Mouse (Mus musculus) liver, embryonic 14.5 days (tissue): ENCODE data around the gene Hsd17b3. TPM values are rescaled to one million over a fixed set of nuclear protein-coding genes. Genes with fewer than 3 reads are reported as not detected.

Experiments used
- ATAC-seq: fragments of 200-750 bp; cut with Nextera tagmentation; 2 replicates; pipeline ENCODE4 v1.8.0; 2017; ENCODE audit warnings: moderate number of reproducible peaks, mild to moderate bottlenecking, moderate library complexity; ENCODE audit not compliant: insufficient read depth
- DNase-seq, 3 experiments: peaks; one replicate each; pipeline ENCODE4 v3.0.0-alpha.2; 2012 to 2013; ENCODE audit warnings: low read depth in 3 of 3, low spot score in 3 of 3
- H3K27ac ChIP-seq: fragments of 300-500 bp; sonication (generic); 2 replicates; pipeline ENCODE4 v1.5.1; 2014; ENCODE audit warnings: moderate library complexity, mild to moderate bottlenecking, control low read depth, inconsistent platforms
- H3K27me3 ChIP-seq: fragments of 300-500 bp; sonication (generic); 2 replicates; pipeline ENCODE4 v1.6.1; 2014; ENCODE audit warnings: mild to moderate bottlenecking, low read length, moderate library complexity; ENCODE audit not compliant: control insufficient read depth, insufficient read depth
- H3K36me3 ChIP-seq: fragments of 300-500 bp; sonication (generic); replicated peaks from 2 replicates; pipeline ENCODE4 v1.6.1; 2014; ENCODE audit warnings: low read depth; ENCODE audit not compliant: control insufficient read depth, insufficient read depth
- H3K4me1 ChIP-seq, 2 experiments: fragments of 200-500 bp in 1 of 2; fragments of 300-500 bp in 1 of 2; sonication (generic) in 1 of 2; replicated peaks; 2 replicates each; pipeline ENCODE4 v1.6.1; 2012 to 2014; ENCODE audit warnings: antibody characterized with exemption in 1 of 2, inconsistent platforms in 1 of 2, low read length in 1 of 2; ENCODE audit not compliant: control insufficient read depth in 2 of 2, insufficient read depth in 2 of 2
- H3K4me2 ChIP-seq: fragments of 300-500 bp; sonication (generic); 2 replicates; pipeline ENCODE4 v1.6.1; 2014; ENCODE audit warnings: low read depth, mild to moderate bottlenecking, control low read depth, moderate library complexity
- H3K4me3 ChIP-seq, 2 experiments: fragments of 200-500 bp in 1 of 2; fragments of 300-500 bp in 1 of 2; sonication (generic) in 1 of 2; 2 replicates each; pipeline ENCODE4 v1.5.1; 2012 to 2014; ENCODE audit warnings: low read depth in 2 of 2, low read length in 2 of 2, mild to moderate bottlenecking in 2 of 2, control low read depth in 1 of 2, inconsistent platforms in 1 of 2, moderate library complexity in 1 of 2; ENCODE audit not compliant: insufficient read depth in 1 of 2
- H3K9ac ChIP-seq: fragments of 300-500 bp; sonication (generic); replicated peaks from 2 replicates; pipeline ENCODE4 v1.6.1; 2014; ENCODE audit warnings: mild to moderate bottlenecking, control low read depth, moderate library complexity
- H3K9me3 ChIP-seq: fragments of 300-500 bp; sonication (generic); 2 replicates; pipeline ENCODE4 v1.6.1; 2016; ENCODE audit warnings: low read length, mixed read lengths; ENCODE audit not compliant: control insufficient read depth
- CTCF ChIP-seq: IDR thresholded peaks from 2 replicates; pipeline ENCODE4 v1.5.1; 2016; ENCODE audit warnings: antibody characterized with exemption, low read depth, control low read depth
- EP300 ChIP-seq: IDR thresholded peaks from 2 replicates; pipeline ENCODE4 v1.6.1; 2016; ENCODE audit warnings: antibody characterized with exemption, low read depth
- WGBS: fragments of 180-500 bp; shearing (Covaris S2); extraction: QIAGEN DNeasy Blood & Tissue Kit; methylation state at CpG from one replicate; pipeline ENCODE4 v1.1.7; 2014; ENCODE audit not compliant: insufficient replicate concordance; 5-methylcytosine and 5-hydroxymethylcytosine counted together
- polyA plus RNA-seq, 2 experiments: library from polyadenylated mRNA; depleted of rRNA in 1 of 2; stranded (reverse) in 1 of 2; unstranded in 1 of 2; fragments of >200 nt; fragmentation: Nextera tagmentation in 1 of 2; extraction: Ambion mirVana in 1 of 2; gene quantifications; 2 replicates each; pipeline versions ENCODE4 v1.2.1 to v1.2.3; 2012 to 2014

Gene Hsd17b3
- polyA plus RNA-seq, 2 experiments = not detected

DNA sequence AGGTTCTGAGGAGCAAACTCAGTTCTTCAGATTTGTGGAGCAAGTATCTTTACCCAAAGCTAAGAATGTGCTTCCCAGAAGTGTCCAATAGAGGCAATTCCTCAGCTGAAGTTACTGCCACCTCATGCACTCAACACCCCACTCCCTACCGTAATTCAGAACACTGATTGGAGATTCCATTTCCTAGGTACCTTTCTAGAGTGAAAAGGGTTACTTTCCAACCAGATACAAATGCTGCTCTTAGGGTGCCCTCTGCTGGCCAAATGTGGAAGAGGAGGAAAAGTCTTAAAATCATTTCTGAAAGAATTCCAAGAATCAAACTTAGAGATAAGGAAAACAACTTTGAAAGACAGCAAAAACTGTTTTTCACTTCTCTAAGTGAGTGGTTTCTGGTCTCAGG, 4.3 kb upstream of the Hsd17b3 start:
- Histone ChIP-seq H3K27ac (no peak overlapping the region), H3K4me3 (no peak overlapping the region), H3K9me3 (no peaks in the 10 kb centered on the region), H3K9ac (no peak overlapping the region), H3K36me3 (no peaks in the 10 kb centered on the region), H3K4me2 (no peak overlapping the region), H3K4me1 (no peaks in the 10 kb centered on the region), H3K27me3 (no peaks in the 10 kb centered on the region)
- DNase-seq (peak; percentile 31 to 47 (median 34)), ATAC-seq (no peak)
- WGBS = 3% methylated on average over 1 of the region's 1 CpGs
- TF ChIP-seq EP300 = no peak
- TF ChIP-seq CTCF = peak; percentile 76

DNA sequence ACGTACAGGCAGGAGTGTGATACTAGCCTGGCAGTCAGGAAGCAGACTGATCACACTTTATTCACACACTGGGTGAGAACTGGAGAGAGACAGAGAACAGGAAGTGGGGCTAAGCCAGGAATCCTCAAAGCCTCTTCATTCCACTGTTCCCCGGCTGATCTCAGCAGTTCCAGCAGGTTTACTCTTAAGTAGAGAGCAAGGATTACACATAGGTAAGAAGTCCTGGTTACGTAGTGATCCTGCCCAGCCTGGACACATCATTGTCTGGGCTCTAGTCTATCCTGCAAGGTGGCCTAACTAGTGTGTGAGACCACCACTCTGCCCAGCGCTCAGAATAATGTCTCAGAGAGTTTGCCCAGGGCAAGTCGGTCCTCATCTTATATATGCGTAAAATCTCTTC, 3.7 kb upstream of the Hsd17b3 start:
- H3K36me3 ChIP-seq = no peaks in the 10 kb centered on the region
- no peaks in the 10 kb centered on the region for H3K4me1 ChIP-seq
- H3K27ac ChIP-seq = no peak overlapping the region
- H3K4me3 ChIP-seq = no peak overlapping the region
- WGBS = 52% methylated on average over 6 of the region's 6 CpGs
- no peak for ATAC-seq
- no peaks in the 10 kb centered on the region for H3K27me3 ChIP-seq
- H3K4me2 ChIP-seq = no peak overlapping the region
- no peaks in the 10 kb centered on the region for H3K9me3 ChIP-seq
- no peak for TF ChIP-seq CTCF
- TF ChIP-seq EP300 = no peak
- H3K9ac ChIP-seq = no peak overlapping the region
- no peak for DNase-seq

GRCm38 (mm10) chr13:64092141-64092540, 3.1 kb upstream of the Hsd17b3 start:
- H3K4me2 ChIP-seq = no peak overlapping the region
- H3K4me1 ChIP-seq = no peaks in the 10 kb centered on the region
- TF ChIP-seq CTCF = no peak
- TF ChIP-seq EP300 = no peak
- no peaks in the 10 kb centered on the region for H3K36me3 ChIP-seq
- H3K9ac ChIP-seq = no peak overlapping the region
- no peaks in the 10 kb centered on the region for H3K27me3 ChIP-seq
- ATAC-seq (no peak), DNase-seq (no peak)
- no peak overlapping the region for H3K4me3 ChIP-seq
- no peaks in the 10 kb centered on the region for H3K9me3 ChIP-seq
- H3K27ac ChIP-seq = no peak overlapping the region
- 64% methylated on average over 3 of the region's 3 CpGs for WGBS

GRCm38 (mm10) chr13:64091006-64091405, 2.0 kb upstream of the Hsd17b3 start:
- DNase-seq = no peak
- no peak for ATAC-seq
- 57% methylated on average over 7 of the region's 7 CpGs for WGBS

DNA sequence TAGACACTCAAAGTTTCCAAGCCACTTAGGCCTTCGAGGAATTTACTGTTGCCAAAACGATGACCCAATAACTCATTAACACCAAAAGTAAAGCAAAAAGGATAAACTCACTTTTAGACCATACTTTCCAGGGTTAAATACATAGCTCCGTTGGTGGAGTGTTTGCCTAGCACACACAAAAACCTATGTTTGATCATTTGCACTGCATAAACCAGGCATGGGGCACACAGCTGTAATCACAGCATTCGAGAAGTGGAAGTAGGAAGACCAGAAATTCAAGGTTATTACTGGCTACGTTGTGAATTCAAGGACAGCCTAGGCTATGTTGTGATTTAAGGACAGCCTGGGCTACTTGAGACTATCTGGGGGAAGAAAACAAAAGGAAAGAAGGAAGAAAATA, 1.2 kb upstream of the Hsd17b3 start:
- Histone ChIP-seq H3K9me3 (no peaks in the 10 kb centered on the region), H3K27me3 (no peaks in the 10 kb centered on the region), H3K9ac (no peak overlapping the region), H3K4me2 (no peak overlapping the region), H3K36me3 (no peaks in the 10 kb centered on the region), H3K27ac (no peak overlapping the region), H3K4me3 (no peak overlapping the region), H3K4me1 (no peaks in the 10 kb centered on the region)
- 51% methylated on average over 5 of the region's 5 CpGs for WGBS
- no peak for TF ChIP-seq CTCF
- no peak for TF ChIP-seq EP300
- DNase-seq = no peak
- no peak for ATAC-seq

More at GRCm38 (mm10) chr13:64091006-64091405, 2.0 kb upstream of the Hsd17b3 start:
- no peak overlapping the region for H3K4me2 ChIP-seq
- no peak for TF ChIP-seq EP300
- H3K36me3 ChIP-seq = no peaks in the 10 kb centered on the region
- no peak overlapping the region for H3K9ac ChIP-seq
- no peaks in the 10 kb centered on the region for H3K27me3 ChIP-seq
- no peak overlapping the region for H3K4me3 ChIP-seq
- H3K4me1 ChIP-seq = no peaks in the 10 kb centered on the region
- no peaks in the 10 kb centered on the region for H3K9me3 ChIP-seq
- no peak overlapping the region for H3K27ac ChIP-seq

- WGBS = 59% methylated on average over 7 of the region's 7 CpGs
- ATAC-seq = no peak
- no peaks in the 10 kb centered on the region for H3K27me3 ChIP-seq
These were observed 973 bp downstream of the Hsd17b3 start for GRCm38 (mm10) chr13:64088057-64088456.

More at GRCm38 (mm10) chr13:64088057-64088456, 973 bp downstream of the Hsd17b3 start:
- Histone ChIP-seq H3K4me1 (no peaks in the 10 kb centered on the region), H3K36me3 (no peaks in the 10 kb centered on the region), H3K27ac (no peak overlapping the region), H3K9ac (no peak overlapping the region), H3K9me3 (no peaks in the 10 kb centered on the region), H3K4me3 (no peak overlapping the region), H3K4me2 (no peak overlapping the region)
- no peak for DNase-seq
- no peak for TF ChIP-seq EP300
- TF ChIP-seq CTCF = no peak
